Mouse (Mus musculus) inflammation-experienced regulatory T-cells, adult 6 months (primary cell): ENCODE data around the gene Slc30a9. TPM values are rescaled to one million over a fixed set of nuclear protein-coding genes. Genes with fewer than 3 reads are reported as not detected.

Source experiments
- ATAC-seq: one replicate; pipeline ENCODE4 v1.8.0; 2017
- polyA plus RNA-seq, 3 experiments: library from polyadenylated mRNA; unstranded; fragments of 100-300 nt; shearing (Covaris generic); gene quantifications; one replicate each; pipeline ENCODE4 v1.2.1; 2017

Slc30a9 gene
- 10 to 100 TPM in 2 of 3 experiments, 1 to 10 TPM in 1; 9.9 to 14.1 (median 13.7) TPM for polyA plus RNA-seq

DNA sequence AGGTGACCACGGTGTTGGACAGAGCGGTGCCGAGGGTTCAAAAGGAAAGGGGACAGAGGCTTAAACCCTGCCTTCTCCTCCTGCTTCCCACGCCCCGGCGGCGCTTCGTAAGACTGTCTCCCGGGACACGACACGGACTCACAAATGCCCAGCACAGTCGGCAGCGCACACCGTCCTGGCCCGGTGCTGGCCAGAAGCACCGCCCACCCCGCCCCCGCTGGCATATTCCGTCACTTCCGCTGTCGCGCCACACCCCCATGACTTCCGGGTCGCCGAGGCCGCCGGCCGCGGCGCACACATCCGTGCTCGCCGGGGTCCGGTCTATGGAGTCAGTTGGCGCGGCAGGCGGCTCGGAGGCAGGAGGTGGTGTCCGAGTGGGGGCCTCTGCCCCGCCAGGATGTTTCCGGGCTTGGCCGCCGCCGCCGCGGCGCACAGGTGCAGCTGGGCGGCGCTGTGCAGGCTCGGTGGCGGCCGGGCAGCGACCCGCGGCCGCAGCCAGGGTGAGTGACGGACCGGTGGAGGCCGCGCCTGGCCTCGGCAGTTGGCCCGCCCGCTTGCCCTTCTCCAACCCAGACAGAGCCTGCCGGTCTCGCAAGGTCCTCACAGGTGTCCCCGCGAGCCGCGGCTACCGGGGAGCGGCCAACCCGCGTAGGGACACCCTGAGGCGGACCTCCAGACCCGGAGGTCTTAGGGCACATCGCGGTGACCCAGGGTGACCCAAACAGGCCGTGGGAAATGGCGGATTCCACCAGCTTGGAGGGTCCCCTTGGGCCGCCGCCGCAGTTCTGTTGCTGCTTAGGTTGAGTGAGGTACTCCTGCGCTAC lies at the start of gene Slc30a9:
Gene Slc30a9, plus strand, starts transcription at position 258 of the 824 bp plus-strand sequence.
- peak; percentile 92 for ATAC-seq

DNA sequence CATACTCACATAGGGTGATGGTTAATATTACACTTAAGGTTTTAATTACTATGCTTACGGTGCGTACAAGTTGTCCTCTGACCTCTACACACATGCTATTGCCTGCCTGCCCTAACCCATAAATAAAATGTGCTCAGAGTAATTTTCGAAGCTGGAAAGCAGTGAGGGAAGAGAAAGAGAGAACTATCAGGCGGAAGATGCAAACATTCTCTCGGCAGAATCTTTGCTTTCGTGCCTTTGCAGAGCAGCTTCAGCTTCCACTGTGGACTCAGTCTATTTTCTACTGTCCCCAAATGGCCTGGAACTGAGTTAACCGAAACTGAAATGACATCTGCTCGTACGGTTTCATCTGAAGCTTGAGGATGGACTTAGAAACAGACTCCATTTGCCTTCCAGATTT lies 48.3 kb upstream of the Slc30a9 start:
- no peak for ATAC-seq

- ATAC-seq = no peak
Measured at GRCm38 (mm10) chr5:67260159-67260530, 46.6 kb upstream of the Slc30a9 start.

DNA sequence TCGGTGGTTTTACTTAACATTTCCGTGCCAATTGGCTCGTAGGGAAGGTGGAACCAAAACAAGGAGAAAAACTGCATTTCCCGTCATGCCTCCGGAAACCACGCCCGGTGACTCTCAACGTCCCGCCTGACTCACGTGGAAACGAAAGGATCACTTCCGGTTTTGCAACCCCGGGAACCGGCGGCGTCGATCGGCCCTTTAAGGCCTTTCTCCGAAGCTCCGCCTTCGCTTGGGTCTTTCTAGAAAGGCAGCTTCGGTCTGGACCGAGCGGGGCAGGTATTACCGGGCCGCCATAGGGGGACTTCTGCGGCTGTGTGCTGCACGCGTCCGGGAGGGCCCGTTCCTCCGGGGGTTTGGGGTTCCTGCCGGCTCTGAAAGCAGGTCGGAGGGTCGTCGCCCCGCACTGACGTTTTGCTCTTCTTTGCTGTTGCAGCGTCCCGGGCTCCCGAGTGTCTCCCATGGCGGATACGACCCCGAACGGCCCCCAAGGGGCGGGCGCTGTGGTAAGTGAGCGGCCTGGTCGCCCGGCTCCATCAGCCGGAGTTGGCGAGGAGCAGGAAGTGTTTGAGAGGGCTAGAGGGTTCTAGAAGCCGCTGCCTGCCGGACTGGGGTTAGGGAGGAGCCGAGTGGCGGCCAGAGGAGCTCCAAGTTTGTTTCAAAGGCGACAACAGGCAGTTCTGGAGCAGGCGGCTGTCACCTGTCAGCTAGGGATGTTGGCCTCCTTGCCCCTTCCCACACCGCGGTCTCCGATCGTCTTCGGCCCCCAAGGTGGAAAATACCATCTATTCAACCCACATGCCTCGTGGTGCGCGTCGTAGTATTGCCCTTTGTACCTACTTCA lies 46.0 kb upstream of the Slc30a9 start, which contains the start of gene Tmem33:
Gene Tmem33, plus strand, starts transcription at position 35 of the 841 bp plus-strand sequence.
- peak; percentile 97 for ATAC-seq

DNA sequence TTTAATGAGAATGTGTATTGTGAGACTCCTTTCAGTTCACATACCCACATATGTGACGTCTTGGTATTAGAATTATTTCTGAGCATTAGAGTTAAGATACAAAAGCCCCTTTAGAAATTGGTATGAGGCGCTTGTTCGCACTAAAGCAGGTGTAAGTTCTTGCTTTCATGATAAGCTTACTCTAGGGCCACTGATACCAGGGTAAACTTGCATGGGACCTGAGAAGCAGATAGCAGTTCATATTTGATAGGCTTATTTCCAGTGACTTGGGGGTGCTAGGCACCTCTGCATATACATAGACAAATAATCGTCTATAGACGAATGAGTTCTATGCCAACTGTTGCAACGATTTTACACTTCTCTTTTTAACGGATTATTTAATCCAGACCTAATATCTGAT lies 43.8 kb upstream of the Slc30a9 start:
- ATAC-seq = no peak

GRCm38 (mm10) chr5:67266106-67266505 lies 40.6 kb upstream of the Slc30a9 start:
- peak; percentile 47 for ATAC-seq

DNA sequence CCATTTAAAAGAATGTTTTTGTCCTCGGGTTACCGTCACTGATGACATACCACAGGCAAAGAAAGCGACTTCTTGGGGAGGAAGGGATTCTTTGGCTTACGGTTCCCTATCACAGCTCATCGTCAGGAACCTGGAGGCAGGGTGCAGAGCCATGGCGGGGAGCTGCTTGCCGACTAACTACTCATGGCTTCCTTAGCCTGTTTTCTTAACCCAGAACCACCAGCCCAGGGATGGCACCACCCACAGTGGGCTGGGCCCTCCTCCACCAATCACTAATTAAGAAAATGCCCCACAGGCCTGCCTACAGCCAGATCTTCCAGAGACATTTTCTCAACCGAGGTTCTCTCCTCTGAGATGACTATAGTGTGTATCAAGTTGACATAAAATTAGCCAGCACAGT lies 37.4 kb upstream of the Slc30a9 start:
- ATAC-seq = no peak

GRCm38 (mm10) chr5:67279407-67279806 lies 27.3 kb upstream of the Slc30a9 start:
- no peak for ATAC-seq

- no peak for ATAC-seq
Measured at GRCm38 (mm10) chr5:67279840-67280239, 26.9 kb upstream of the Slc30a9 start.

DNA sequence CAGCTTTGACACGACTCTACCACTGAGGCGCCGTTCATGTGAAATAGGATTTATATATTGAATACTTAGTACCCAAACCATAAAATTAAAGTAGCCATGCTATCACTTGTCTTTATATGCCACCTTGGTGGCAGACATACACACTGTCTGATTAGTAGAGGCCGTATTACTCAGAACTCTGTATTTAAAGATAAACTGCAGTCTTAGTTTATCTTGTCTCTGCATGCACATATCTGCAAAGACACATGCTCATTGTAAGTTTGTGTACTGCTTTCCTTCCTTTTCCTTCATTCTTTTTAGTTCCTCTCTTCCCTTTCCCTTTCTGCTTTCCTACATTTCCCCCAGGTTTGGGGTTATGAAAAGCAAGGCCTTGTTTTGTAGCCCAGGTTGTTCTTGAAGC lies 26.4 kb upstream of the Slc30a9 start:
- no peak for ATAC-seq

- no peak for ATAC-seq
Measured at GRCm38 (mm10) chr5:67295029-67295428, 11.7 kb upstream of the Slc30a9 start.

DNA sequence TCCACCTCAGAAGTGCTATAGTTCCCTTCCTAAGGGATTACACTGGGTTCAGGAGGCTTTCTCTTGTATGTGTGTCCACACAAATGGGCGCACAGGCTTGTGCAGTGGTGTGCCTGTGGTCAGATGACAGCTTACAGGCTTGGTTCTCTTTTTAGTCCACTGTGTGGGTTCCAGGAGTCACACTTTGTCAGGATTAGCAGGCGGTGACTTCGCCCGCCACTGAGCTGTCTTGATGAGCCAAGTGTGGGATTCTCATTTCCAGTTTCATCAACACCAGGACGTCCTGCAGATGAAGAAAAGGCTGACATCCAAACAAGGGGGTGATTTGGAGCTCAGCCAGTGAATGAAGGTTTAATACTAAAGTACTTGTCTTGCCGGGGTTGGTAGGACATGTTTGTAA lies 11.1 kb upstream of the Slc30a9 start:
- no peak for ATAC-seq

- no peak for ATAC-seq
Measured at GRCm38 (mm10) chr5:67296171-67296570, 10.6 kb upstream of the Slc30a9 start.

- ATAC-seq = no peak
Measured at GRCm38 (mm10) chr5:67297026-67297813, 9.5 kb upstream of the Slc30a9 start.

DNA sequence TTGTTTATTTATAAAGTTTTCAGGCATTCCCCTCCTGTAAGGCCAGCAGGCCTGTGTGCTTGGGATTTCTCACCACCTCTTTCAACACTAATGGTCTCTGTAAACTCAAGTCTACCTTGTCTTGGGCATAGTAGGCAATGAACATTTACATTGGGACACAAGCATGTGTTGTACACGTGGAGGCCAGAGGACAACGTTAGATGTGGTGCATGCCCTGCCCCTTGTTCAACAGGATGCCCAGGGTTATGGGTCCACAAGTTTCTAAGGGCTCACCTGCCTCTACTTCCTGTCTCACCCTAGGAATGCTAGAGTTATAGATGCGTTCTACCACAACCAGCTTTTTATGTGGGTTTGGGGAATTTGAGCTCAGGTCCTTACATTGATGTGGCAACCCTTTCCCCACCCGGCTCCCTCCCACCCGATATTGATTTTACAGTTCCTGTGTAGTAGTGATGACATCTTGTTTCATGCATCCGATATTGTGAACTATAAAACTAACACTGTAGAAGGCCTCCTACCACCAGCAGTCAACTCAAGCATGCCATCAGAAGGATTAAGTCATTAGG lies 6.8 kb upstream of the Slc30a9 start:
- peak; percentile 53 for ATAC-seq

GRCm38 (mm10) chr5:67300926-67301597 lies 5.7 kb upstream of the Slc30a9 start:
- no peak for ATAC-seq

DNA sequence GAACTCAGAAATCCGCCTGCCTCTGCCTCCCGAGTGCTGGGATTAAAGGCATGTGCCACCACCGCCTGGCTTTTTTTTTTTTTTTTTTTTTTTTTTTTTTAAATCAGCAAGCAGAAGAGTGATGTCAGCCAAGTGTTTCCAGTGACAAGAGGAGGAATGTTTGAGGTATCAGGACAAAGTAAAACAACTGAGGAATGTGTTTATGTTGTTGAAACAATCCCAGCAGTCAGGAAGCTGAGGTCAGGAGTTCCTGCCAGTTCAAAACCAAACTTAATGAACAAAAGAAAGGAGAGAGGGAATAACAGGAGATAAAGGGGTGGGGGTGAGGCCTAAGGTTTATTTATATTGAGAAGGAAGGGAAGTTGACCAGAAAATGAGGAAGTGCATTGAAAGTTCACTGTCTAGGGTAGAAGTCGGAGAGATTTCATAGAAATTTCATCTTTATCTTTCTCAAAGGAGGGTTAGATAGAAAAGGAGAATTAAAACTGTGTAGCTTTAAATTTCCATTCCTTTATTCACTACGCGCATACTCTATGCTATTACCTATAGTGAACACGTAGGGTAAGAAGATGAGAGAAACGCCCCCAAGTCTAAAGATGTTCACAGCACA lies 4.9 kb upstream of the Slc30a9 start:
- ATAC-seq = no peak

GRCm38 (mm10) chr5:67303816-67304215 lies 2.9 kb upstream of the Slc30a9 start:
- no peak for ATAC-seq

- no peak for ATAC-seq
Measured at GRCm38 (mm10) chr5:67307659-67308222, 986 bp downstream of the Slc30a9 start.

DNA sequence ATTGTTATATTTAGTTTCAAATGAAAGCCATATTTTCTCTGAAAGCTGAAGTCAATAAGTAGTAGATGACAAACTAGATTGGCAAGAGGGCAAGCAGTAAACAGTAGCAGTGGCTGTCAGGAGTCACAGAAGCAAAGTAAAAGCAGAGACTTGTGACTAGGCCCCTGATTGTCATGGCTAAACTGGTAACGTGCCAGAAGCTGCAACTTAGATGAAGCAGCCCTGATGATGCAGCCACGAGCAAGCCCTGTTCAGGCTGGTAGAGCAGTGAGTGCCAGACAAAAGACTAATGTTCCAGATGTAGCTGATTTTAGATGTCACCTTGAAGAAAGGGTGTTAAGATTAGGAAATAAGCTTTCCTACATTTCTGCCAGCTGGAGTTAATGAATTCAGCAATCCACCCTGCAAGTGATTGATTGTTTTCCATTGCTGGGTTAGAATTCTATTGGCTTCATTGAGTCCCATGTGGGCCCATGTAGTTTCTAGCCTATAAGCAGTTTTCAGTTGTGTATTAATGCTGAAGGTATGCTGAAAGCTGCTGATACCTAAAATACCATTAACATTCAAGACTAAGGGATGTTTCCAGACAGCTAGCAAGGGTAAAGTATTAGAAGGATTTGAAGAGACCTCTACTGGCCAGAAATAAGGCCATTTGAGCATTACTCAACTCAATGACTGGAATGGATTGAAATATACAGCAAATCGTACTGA lies 5.2 kb downstream of the Slc30a9 start:
- ATAC-seq = no peak

DNA sequence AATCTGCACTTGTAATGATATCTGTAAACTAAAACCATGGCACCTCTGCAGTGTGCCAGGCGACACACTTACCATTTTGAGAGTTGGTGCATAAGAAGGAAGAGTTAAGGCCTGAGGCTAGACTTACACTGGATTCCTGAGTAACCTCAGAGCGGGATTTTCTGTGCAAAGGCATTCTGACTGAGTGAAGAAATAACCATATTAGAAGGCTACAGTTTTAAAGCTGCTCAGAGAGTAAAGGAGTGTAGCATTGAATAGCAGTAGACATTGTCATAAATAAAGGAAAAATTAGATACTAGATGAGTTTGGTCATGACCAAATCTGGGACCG lies 5.7 kb downstream of the Slc30a9 start:
- no peak for ATAC-seq
